Mouse (Mus musculus) hindbrain, postnatal 0 days (tissue): ENCODE measurements at regions not wholly inside any gene's neighbourhood (a gene's known extent, or its start where the extent isn't known, plus 50 kb on each side); places are given as distances from the start of the nearest gene placed in this dataset.

Experiments
- ATAC-seq: fragments of 200-750 bp; cut with Nextera tagmentation; 2 replicates; pipeline ENCODE4 v1.8.0; 2017; ENCODE audit warnings: mild to moderate bottlenecking, moderate TSS enrichment, moderate library complexity
- DNase-seq: peaks from one replicate; pipeline ENCODE4 v3.0.0-alpha.2; 2015; ENCODE audit warnings: low spot score
- H3K27ac ChIP-seq: fragments of 300-500 bp; sonication (generic); 2 replicates; pipeline ENCODE4 v1.5.1; 2014; ENCODE audit warnings: mild to moderate bottlenecking
- H3K27me3 ChIP-seq: fragments of 300-500 bp; sonication (generic); 2 replicates; pipeline ENCODE4 v1.6.1; 2014; ENCODE audit warnings: low read length, mixed read lengths; ENCODE audit not compliant: insufficient read depth
- H3K36me3 ChIP-seq: fragments of 300-500 bp; sonication (generic); 2 replicates; pipeline ENCODE4 v1.6.1; 2014; ENCODE audit warnings: low read length, mixed read lengths; ENCODE audit not compliant: insufficient read depth
- H3K4me1 ChIP-seq: fragments of 300-500 bp; sonication (generic); 2 replicates; pipeline ENCODE4 v1.6.1; 2014; ENCODE audit warnings: antibody characterized with exemption, low read length, mixed read lengths; ENCODE audit not compliant: insufficient read depth
- H3K4me2 ChIP-seq: fragments of 300-500 bp; sonication (generic); 2 replicates; pipeline ENCODE4 v1.6.1; 2014; ENCODE audit warnings: low read depth, mild to moderate bottlenecking, low read length, moderate library complexity, mixed read lengths
- H3K4me3 ChIP-seq: fragments of 300-500 bp; sonication (generic); 2 replicates; pipeline ENCODE4 v1.5.1; 2014; ENCODE audit warnings: low read length
- H3K9ac ChIP-seq: fragments of 300-500 bp; sonication (generic); replicated peaks from 2 replicates; pipeline ENCODE4 v1.6.1; 2014; ENCODE audit warnings: mild to moderate bottlenecking, low read length, moderate library complexity, mixed read lengths
- H3K9me3 ChIP-seq: fragments of 300-500 bp; sonication (generic); 2 replicates; pipeline ENCODE4 v1.6.1; 2016; ENCODE audit warnings: low read length, mixed read lengths
- CTCF ChIP-seq: IDR thresholded peaks from 2 replicates; pipeline ENCODE4 v1.5.1; 2016; ENCODE audit warnings: antibody characterized with exemption, control low read depth, low read depth
- WGBS: fragments of 180-500 bp; shearing (Covaris S2); extraction: QIAGEN DNeasy Blood & Tissue Kit; methylation state at CpG from one replicate; pipeline ENCODE4 v1.1.7; 2014; 5-methylcytosine and 5-hydroxymethylcytosine counted together

DNA sequence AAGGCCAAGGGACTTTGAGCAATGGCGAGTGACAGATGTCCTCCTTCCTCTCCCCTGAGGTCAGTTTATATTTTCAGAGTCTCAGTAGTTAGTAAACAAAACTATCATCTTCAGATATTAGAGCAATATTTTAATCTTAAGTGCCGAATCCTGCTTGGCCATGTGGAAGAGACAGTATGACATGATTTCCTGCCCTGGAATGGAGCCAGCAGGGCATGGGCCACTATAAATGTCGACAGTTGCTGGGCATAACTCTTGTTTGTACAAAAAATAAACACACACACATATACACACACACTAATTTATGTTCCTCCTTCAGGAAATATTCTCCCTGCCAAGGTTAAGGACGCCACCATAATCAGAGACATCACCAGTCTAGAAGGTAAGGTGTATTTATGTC, 169.6 kb downstream of the Etnk1 start:
- ATAC-seq, result no peak
- TF ChIP-seq CTCF, result no peak
- H3K9ac ChIP-seq, result no peak overlapping the region
- H3K4me3 ChIP-seq, result no peak overlapping the region
- no peak overlapping the region for H3K27ac ChIP-seq
- H3K4me2 ChIP-seq, result no peak overlapping the region
- no peaks in the 10 kb centered on the region for H3K36me3 ChIP-seq
- no peaks in the 10 kb centered on the region for H3K27me3 ChIP-seq
- no peaks in the 10 kb centered on the region for H3K9me3 ChIP-seq
- DNase-seq, result no peak
- WGBS, result 72% methylated on average over 4 of the region's 4 CpGs
- H3K4me1 ChIP-seq, result no peaks in the 10 kb centered on the region

DNA sequence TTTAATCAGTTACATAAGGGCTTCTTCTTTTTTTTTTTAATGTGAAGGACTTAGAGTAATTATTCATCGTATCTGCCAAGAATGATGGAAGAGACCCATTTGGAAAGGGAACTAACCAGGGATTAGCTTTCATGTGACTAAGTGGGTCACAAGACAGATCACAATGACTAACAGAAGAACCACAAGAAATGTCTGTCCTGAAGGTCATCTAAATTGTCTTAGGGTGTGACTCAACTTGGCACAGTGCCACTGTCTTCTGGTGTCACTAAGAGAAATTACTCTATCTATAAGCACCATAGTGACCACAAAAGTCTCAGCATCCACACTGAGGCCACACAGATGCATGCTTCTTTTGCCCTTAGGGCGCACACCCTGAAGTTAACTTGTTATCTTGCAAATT, 182.0 kb downstream of the Etnk1 start:
- H3K27me3 ChIP-seq, result no peaks in the 10 kb centered on the region
- WGBS, result 87% methylated on average over 2 of the region's 2 CpGs

GRCm38 (mm10) chr6:143359320-143360032, 192.5 kb downstream of the Etnk1 start:
- Histone ChIP-seq H3K4me1 (no peaks in the 10 kb centered on the region), H3K4me2 (no peak overlapping the region), H3K27ac (no peak overlapping the region), H3K9me3 (no peaks in the 10 kb centered on the region), H3K27me3 (no peaks in the 10 kb centered on the region), H3K4me3 (no peak overlapping the region), H3K36me3 (no peaks in the 10 kb centered on the region), H3K9ac (no peak overlapping the region)
- peak; percentile 21; the same call in 1 of the 2 replicates for TF ChIP-seq CTCF
- WGBS, result 46% methylated on average over 7 of the region's 7 CpGs
- peak; percentile 95 for ATAC-seq
- peak; percentile 82 for DNase-seq

More for the DNA sequence above, 182.0 kb downstream of the Etnk1 start:
- DNase-seq (no peak), ATAC-seq (no peak)
- no peak overlapping the region for H3K9ac ChIP-seq
- no peak overlapping the region for H3K4me3 ChIP-seq
- no peak overlapping the region for H3K4me2 ChIP-seq
- TF ChIP-seq CTCF, result no peak
- H3K36me3 ChIP-seq, result no peaks in the 10 kb centered on the region
- no peaks in the 10 kb centered on the region for H3K9me3 ChIP-seq
- H3K27ac ChIP-seq, result no peak overlapping the region
- H3K4me1 ChIP-seq, result no peaks in the 10 kb centered on the region

DNA sequence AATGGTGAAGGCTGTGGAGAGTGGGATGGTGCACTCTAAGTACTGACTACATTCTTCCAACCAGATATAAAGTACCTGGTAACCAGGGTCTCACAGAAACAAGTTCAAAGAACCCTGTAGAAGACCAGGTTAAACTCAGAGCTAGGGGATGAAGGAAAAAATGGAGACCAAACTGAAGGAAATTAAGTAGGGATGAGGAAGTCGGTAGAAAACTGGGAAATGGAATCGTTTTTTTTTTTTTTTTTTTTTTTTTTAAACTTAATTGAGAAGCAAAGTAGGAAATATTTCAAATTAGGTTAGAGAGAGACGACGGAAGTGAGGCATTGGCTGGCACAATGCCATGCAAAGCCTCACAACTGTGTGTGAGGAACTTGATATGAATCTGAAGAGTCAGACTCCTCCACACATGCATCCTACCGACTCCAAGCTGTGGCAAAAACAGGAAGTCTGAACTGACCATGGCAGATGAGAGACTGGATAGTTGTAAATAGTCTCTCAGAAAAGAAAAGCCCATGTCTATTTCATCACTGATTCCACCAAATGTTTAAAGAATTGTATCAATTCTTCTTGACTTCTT, 194.2 kb downstream of the Etnk1 start:
- TF ChIP-seq CTCF, result no peak
- WGBS, result 64% methylated on average over 5 of the region's 5 CpGs

GRCm38 (mm10) chr6:143361963-143362362, 194.9 kb downstream of the Etnk1 start:
- Histone ChIP-seq H3K27ac (no peak overlapping the region), H3K36me3 (no peaks in the 10 kb centered on the region), H3K27me3 (no peaks in the 10 kb centered on the region), H3K4me2 (no peak overlapping the region), H3K9ac (no peak overlapping the region), H3K9me3 (no peaks in the 10 kb centered on the region), H3K4me3 (no peak overlapping the region), H3K4me1 (no peaks in the 10 kb centered on the region)
- DNase-seq, result no peak
- WGBS, result 94% methylated on average over 2 of the region's 2 CpGs
- ATAC-seq, result no peak
- TF ChIP-seq CTCF, result no peak

More for the DNA sequence above, 194.2 kb downstream of the Etnk1 start:
- ATAC-seq, result no peak
- Histone ChIP-seq H3K4me3 (no peak overlapping the region), H3K27me3 (no peaks in the 10 kb centered on the region), H3K36me3 (no peaks in the 10 kb centered on the region), H3K4me2 (no peak overlapping the region), H3K9me3 (no peaks in the 10 kb centered on the region), H3K4me1 (no peaks in the 10 kb centered on the region), H3K27ac (no peak overlapping the region), H3K9ac (no peak overlapping the region)
- DNase-seq, result no peak

DNA sequence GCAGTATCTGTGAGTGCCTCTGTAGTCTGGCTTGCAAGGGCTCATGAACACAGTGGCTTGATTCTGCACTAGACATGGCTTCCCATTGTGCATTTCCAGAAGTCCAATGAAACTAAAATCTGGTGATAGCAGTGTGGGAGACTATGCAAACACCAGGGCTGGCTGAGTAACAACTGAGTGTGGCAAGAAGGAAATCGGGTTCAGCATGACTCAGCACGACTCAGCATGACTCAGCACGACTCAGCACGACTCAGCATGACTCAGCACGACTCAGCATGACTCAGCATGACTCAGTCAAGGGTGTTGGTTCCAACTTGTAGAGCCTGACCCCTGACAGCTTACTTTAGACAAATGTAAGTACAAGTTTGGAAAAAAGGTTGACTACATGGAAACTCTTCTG, 198.8 kb downstream of the Etnk1 start:
- Histone ChIP-seq H3K4me1 (no peaks in the 10 kb centered on the region), H3K27ac (no peak overlapping the region), H3K4me2 (no peak overlapping the region), H3K27me3 (no peaks in the 10 kb centered on the region), H3K36me3 (no peaks in the 10 kb centered on the region), H3K4me3 (no peak overlapping the region), H3K9ac (no peak overlapping the region), H3K9me3 (no peaks in the 10 kb centered on the region)
- 97% methylated on average over 5 of the region's 5 CpGs for WGBS
- DNase-seq (no peak), ATAC-seq (no peak)
- TF ChIP-seq CTCF, result no peak

DNA sequence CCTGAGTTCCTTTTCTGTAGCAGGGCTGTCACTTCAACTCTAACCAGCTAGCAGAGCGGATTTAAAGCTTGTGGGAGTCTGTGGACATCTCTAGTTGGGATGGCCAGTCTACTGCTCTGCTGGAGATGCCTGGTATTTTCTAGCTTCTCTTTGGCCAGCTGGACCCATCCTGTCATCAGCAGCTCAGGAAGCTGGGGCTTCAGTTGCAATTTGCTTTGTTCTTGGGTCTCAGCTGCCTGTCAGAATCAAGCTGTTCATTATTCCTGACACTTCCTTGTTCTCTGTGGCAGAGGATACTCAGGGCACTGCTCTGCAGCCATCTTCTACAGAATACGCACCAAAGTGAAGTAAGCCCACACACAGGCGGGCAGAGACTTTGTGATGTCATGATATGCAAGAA, 200.8 kb downstream of the Etnk1 start:
- DNase-seq (peak; percentile 20), ATAC-seq (peak; percentile 49)
- Histone ChIP-seq H3K27ac (no peak overlapping the region), H3K27me3 (no peaks in the 10 kb centered on the region), H3K36me3 (no peaks in the 10 kb centered on the region), H3K9me3 (no peaks in the 10 kb centered on the region), H3K4me2 (no peak overlapping the region), H3K4me1 (no peaks in the 10 kb centered on the region), H3K4me3 (no peak overlapping the region), H3K9ac (no peak overlapping the region)
- 57% methylated on average over 3 of the region's 3 CpGs for WGBS
- TF ChIP-seq CTCF, result no peak
